Mouse (Mus musculus) frontal cortex, postnatal 10 days (tissue): Measurements from ENCODE around the gene Dab2.

Experiments
- DNase-seq, 2 experiments: peaks; one replicate each; pipeline ENCODE4 v3.0.0; 2022; ENCODE audit warnings: low spot score in 2 of 2, mixed read lengths in 1 of 2

Dab2 gene

DNA sequence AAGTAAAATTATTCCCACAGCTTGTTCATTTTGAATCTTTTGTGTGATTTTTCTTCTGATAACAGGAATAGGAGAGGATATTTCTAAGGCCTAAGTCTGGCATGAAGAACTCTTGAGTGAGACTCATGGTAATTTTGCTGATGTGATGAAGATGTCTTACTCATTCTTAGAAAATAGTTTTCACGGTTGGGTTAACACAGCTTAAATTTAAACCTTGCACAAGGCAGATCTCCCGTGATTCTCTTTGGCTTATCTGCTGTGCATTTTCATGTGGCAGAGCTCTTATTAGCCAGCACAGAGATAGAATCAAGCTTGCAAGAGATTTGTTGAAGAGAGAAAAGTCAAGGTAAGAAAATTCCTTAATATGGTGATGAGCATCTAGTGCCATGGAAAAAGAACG, at the start of gene Dab2:
Gene Dab2, plus strand, starts transcription at position 235 of the 400 bp plus-strand sequence.
- DNase-seq = no peak

DNA sequence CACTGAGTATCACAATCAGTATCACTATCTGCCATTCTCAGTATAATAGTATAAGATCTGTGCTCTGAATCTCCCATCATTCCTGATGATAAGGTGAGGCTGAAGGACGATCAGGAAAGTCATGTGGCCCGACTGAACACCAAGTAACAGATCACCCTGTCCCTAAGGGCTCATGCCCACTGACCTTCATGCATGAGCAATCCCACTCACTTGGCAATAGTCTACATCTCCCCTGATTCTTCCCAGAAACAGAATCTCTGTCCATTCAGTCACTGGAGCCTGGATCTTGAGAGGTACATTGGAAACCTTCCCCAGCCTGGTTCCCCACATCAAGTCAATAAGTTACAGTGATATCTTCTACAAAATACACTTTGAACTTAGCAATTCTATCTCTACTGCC, 46.1 kb upstream of the Dab2 start:
- DNase-seq = no peak

DNA sequence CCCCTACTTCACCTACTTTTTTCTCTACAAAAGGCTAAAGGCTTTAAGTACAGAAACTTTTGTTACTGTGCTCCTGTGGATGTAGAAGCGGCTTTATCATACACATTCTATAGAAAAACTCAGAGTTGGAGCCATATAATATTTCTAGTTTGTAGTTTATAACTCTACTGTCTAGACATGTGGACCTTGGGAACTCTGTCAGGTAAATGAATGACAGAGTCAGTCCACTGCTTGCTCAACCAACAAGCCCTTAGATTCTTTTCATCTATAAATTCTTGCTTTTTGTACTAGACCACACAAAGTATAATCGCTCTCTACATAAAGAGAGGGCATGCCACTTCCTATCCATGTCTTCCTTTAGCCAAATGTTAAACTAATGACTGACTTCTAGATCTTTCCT, 45.2 kb upstream of the Dab2 start:
- no peak for DNase-seq

DNA sequence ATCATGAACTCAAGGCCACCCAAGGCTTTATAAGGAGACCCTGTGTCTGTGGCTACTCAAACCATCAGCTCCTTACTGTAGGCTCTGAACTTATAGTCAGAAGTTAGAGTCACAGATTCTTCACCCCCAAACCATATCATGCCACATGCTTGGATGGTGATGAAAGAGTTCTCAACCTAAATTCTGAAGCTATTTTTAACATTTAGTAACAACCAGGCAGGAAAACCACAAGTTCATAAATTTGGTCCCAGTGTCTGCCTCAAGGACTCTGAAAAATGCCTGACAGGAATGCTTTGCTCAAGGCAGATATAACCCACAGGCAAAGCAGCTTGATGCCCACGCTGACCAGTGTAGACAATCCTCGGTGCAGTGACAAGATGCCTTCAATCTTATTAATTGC, 42.5 kb upstream of the Dab2 start:
- no peak for DNase-seq

DNA sequence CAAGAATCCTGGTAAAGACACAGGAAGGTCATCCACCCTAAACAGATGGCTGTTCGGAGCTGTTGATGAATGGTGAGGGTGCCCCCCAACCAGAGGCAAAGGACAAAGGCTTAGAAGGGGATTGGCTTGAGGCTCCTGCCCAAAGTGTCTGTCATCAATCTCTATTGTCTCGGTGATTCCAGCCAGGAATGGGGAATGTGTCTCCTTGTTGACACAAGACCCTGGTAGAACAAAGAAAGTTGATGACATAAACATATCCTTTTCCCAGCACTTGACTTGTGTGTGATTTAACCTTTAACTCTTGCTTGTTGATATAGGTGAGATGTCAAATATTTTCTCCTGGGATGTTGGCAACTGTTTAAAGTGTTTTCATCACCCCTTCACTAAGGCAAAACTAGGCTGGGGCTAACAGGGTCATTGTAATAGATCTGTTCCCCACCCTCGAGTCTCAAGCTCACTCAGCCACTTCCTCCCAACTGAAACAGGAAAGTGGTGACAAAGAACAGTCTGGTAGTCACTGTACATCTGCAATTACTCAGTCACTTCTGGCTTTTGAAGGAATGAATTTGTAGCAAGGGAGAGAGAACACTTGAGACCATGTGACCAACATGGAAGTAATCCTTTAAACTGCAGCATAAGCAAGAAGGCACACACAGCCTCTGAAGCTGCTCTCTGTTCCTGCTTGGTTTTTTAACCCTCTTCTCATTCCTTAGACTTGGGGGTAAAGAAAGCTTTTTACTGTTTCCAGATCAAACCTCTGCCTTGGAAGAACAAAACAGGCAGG, 39.4 kb upstream of the Dab2 start:
- DNase-seq = no peak

DNA sequence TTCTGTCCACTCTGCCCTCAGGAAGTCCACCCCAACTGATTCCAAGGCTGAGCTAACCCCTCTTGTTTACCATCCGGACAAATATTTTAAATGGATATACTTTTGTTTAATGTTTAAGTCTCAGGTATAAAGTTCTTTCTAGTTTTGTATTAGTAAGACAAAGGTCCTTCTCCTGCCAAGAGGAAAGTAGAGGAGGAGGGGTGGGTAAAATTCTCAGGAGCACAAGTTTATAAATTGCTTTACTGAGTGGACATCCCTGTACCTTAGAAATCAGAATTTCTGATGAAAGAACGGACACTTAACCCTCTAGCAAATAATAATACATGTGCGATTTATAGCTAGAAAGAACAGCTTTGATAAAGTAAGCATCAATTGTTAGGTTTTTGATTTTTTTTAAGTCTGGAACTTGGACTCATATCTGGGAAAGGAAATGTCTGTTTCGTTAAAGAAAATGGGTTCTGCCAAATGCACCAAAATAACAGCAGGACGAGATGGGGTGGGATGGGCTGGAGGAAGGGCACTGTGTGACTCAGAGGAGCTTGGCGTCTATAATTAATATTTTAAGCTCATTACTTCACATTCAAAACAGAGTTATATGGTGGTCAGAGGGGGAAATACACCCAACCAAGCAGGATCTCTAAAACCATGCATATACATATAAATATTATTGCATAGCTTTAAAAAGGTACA, 38.7 kb upstream of the Dab2 start:
- no peak for DNase-seq

DNA sequence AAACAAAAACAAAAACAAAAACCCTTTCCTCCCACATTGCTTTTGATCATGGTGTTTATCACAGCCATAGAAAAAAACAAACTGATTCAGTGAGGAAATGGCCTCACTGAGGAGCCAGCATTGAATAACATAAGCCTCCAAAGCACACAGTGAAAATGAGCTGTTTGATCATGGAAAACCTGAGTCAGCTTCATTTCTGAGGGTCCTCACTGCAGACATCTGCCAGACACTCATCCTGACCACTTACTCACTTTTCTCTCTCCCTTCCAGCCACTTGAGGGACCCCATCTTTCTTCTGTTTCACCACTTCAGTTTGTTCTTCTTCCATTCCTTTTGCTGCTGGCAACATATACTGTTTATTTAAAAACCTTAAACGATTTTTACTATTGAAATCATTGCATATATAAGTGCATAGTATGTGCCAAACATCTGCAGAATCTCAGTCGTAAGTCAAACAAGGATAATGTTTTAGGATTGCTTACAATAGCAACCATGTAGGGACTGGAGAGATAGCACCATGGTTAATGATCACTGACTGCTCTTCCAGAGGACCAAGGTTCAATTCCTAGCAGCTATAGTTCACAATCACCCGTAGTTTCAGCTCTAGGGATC, 32.3 kb upstream of the Dab2 start:
- DNase-seq = no peak

DNA sequence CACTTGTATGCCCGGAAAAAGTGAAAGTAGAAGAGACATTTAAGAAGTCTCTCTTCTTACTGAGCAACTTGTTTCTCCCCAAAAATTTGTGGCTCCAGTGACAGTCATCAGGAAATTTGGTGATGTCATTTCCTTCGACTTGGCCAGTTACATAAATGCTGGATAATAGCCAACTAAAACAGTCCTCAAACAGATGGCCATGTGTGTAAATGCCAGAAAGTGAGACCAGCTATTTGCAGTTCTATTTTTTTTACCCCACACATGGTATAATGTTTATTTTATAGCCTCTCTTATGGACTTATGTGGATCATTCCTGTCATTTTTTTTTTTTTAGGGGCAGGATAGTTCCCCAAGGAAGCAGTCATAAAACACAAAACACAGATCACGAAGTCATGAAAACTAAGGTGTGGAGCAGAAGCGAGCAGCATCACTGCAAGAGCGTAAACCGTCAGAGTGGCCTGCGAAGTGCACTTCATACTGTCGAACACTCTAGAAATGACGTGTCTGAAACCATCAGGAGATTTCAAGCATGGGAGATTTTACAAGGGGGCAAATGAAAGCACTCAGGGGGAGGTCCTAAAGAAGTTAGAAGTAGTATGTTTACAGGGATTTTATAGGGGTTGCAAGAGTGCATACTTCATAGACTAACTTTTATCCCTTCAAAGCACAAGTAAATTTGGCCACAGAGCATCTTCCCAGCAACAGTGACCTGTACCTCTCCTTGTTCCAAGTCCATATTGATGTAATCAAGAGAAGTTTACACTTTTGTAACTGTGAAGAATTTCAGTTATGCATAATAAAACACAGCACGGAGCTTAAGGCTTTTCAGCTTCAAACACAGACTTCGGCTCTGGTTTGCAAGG, 20.8 kb upstream of the Dab2 start:
- no peak for DNase-seq

DNA sequence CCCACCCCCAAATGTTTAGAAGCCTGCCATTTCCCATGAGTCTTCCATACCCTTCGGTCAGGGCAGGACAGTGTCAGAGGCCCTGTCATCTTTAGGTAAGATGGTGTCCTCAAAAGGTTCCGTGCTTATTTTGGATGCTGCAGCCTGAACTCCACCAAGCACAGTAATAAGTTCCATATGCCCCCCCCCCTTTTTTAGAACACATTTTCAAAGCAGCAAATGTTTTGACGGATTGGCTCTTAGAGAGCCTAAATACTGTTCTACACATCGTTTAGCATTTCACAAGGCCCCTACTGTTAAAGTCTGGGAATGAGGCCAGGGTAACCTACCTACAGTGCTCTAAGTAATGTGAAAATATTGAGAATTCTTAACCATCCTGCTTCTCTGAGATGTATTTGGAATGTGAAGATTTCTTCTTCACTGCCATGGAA, 19.6 kb upstream of the Dab2 start:
- DNase-seq = peak in 1 of 2 experiments; percentile 9

DNA sequence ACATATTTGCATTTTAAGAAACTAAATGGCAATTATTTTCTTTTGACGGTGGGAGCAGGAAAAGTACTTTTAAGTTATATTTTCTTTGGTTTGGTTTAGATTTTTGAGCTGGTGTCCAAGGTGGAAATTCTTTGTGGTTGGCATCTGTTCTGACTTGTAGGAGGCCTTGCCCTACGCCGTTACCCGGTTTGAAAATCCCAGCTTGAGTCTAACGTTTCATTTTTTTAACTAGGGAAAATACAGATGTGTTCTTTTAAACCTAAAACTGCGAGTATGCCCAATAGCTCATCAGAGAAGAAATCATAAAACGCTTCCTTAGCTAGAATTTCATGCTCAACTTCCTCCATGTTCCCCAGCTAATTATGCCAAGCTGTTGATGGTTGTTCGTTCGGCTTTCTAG, 16.3 kb upstream of the Dab2 start:
- DNase-seq = no peak

DNA sequence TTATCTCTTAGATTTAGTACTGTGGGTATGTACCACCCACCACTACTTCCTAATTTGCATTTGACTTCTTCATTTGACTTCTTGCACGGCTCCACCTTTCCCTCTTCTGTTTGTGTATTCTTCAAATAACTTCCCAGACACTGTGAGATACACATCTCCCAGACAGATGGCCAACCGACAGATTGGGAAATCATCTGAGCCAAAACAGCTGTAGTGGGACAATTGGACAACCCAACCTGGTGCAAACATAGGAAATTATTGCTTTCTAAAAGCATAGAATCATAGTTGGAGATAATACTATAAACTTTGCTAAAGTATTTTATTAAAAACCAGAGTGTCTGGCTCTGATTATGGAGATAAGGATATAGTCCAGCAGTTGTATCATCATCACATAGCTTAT, 3.5 kb upstream of the Dab2 start:
- no peak for DNase-seq

DNA sequence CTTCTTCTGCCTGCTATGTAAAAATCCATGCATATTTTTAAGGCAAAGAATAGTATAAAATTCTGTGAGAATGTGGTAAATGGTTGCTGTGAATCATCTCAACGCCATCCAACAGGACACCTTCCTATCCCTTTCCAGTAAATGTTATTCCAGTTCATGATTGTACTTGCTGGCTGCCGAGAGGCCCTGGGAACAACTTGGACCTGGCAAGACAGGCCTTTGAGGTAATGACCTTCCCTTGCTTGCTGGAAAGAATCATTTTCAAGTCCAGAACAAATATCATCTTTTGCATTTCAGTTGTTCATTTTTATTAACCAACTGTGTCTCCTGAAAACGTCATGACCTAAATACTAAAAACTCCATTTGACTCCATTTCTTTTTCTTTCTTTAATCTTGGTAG, 862 bp upstream of the Dab2 start:
- DNase-seq = no peak

DNA sequence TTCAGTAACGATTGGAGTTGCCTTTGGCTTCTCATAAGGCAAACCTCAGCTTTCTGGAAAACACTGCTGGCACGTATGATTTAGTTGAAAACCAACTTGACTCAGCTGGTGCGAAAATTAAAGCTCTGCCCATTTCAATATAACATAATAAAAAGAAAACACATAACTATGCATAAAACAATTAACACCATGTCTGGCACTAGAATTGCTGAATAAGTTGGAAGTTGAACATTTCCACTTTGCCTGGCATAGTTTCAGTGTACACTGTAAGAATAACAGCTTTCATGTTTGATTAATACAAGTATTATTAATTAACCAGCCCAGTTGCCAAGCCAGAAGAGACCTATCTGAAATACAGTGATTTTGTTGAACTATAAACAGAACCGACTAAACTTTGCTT, 2.6 kb downstream of the Dab2 start:
- DNase-seq = no peak

DNA sequence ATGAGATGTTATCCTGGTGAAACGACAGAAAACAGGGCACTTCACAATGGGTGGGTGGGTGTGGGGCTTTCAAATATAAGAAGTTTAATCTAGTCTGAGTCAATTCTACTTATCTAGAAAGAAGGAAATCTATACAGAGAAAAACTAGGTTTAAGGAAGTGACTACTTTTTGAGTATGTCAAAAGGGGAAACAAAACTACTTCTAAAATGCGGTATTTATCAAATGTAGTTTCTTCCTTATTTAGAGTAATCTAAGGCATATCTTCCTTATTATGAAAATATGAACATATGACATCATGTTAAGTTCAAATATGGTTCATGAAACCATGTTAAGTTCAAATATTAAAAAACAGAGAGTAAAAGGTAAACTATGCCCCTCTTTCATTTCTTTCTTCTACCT, 4.2 kb downstream of the Dab2 start:
- DNase-seq = no peak

DNA sequence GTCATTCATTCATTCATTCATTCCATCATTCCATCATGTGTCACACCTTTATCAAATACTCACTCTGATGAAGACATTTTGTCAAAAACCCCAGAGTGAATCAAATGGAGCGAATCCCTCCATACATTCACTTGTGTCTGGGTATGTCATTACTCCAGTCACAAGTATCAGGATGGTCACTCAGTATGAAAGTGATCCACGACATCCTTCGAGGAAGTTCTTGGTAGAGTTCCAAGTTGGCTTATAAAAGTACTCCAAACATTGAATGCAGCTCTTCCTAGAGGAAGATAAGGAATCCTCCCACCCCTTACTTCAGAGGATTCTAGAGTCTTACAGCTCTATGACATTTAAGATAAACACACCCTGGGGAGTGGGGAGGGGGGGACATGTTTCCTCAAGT, 10.0 kb downstream of the Dab2 start:
- no peak for DNase-seq

DNA sequence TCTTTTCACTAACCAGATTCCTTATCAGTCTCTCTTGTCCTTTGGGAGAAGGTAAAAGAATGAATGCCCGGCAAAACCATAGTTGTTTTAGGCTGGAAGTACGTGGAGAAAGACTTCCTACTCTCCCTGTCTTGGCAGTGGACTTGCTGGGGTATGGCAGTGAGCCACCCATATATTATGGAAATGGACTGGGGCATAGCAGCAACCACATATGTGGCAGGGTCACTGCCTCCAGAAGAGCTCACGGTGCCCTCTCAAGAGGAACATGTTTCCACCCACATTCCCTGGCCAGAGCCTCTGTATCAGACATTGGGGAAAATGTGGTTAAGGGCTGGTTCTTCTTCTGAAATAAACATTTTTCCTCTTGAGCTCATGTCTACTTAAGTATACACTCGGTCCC, 10.8 kb downstream of the Dab2 start:
- no peak for DNase-seq

DNA sequence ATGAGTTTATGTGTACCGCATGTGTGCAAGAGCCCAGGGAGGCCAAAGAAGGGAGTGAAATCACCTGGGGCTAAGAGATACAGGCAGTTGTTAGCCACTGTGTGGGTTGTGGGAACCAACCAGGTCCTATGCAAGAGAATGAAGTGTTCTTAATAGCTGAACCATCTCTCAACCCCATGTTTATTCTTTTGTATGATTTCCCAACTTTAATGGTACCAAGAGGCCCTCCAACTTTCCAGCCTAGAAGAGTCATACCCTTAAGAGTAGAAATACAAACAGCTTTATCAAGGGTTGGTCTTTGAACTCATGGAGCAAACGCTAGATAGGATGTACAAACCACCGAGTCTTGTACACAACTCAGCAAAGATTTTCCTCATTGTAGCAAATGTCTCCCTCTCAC, 12.8 kb downstream of the Dab2 start:
- no peak for DNase-seq

DNA sequence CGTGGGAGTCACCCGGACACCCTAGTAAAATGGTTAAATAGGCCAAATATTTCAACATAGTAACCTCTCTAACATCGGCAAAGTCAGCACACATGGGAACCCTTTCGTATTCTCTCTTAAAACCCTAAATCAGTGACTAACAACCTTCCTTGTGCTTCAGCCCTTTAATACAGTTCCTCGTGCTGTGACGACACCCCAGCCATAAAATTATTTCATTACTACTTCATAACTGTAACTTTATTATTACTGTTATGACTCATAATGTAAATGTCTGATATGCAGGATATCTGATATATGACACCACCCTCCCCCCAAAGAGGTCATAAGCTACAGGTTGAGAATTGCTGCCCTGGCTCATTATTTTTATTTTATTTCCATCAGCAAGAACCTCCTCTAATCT, 19.8 kb downstream of the Dab2 start:
- DNase-seq = no peak

DNA sequence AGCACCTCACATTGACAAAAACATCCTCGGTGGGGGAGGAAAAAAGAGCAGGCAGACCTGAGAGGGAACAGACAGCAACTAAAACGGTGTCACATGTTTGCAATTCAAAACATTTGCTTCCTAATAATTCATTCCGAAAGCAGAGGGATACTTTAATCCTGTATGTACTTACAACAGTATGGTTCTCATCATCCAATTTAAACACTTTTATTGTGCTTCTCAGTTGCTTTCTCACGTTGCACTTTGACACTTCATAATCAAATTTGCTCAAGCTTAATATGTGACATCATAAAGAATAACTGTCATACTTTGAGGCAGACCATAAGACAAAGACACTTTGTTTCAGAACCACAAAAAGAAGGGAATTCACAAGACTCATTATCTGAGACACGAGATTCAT, 20.9 kb downstream of the Dab2 start:
- no peak for DNase-seq

DNA sequence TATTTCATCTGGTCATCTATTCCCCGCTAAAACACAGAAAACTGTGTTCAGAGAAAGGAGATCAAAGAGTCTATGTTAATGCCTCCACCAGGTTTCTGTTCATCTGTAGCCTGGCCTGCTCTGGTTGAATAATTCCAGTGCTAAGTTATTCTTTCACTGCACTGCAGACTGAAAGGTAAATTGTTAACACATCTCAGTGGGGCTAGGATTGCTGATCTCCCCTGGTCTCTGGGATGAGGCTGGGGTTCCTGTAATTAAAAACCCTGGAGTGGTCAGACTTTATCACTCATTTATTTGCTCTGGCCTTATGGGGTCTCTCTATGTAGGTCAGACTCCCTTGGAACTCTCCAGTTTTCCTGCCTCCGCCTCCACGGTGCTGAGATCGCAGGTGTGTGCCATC, 21.7 kb downstream of the Dab2 start:
- DNase-seq = no peak

DNA sequence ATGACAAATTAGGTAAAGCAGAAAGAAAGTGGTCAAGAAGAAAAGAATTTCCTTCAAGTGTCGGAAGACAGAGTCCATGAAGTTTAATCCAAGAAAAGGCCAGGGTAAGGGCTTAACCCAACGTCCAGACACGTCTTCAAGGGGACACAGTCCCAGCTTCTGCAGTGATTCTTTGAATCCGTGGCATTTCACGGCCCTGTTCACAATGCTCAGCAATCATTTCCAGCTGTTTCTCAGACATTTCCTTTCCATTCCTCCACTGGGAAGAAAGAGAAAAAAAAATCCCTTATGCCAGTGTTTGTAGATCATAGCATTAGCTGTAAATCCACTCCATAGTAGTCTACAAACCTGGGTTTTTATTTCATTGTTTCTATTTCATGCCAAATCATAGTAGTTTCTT, 22.7 kb downstream of the Dab2 start:
- DNase-seq = no peak

DNA sequence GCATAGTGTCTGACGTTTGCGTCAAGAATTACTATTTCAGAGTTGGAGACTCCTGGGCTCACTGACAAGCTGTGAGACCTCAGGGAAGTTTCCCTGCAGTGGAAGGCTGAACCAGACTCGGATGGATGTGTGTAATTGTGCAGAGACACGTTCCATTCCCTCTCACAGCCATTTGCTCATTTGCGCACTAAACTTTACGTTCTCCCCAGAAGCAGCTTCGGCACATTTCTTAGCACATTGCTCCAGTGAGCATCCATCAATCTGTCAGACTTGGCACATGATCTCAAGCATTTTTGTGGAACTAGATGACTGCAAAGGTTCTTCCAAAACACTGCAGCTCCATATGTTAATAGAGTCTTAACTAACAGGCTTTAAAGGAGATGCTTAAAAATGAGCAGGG, 24.0 kb downstream of the Dab2 start:
- no peak for DNase-seq
